Mouse (Mus musculus): ENCODE results near the gene Clic6.

The Clic6 gene

DNA sequence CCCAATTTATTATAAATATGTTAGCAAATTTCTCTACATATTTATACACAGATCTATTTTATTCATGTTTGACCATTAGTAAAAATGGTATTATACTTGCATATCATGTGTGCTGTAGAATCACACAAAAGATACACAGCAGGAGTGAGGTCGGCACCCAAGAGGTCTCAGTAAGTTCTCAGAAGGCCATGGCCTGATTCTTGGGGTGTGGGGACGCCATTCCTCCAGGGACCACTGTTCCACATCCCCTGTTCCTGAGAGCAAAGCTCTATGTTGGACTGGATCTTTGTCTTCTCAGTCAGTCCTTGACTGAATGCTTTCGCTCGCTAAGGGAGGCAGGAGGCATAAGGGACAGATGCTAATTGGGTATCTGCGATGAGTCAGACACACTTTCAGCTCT lies at the start of gene Clic6:
Gene Clic6 (plus strand): TSS at position 301 of the 400 bp plus-strand sequence.
- no peak for DNase-seq (ENCODE audit: low spot score)

DNA sequence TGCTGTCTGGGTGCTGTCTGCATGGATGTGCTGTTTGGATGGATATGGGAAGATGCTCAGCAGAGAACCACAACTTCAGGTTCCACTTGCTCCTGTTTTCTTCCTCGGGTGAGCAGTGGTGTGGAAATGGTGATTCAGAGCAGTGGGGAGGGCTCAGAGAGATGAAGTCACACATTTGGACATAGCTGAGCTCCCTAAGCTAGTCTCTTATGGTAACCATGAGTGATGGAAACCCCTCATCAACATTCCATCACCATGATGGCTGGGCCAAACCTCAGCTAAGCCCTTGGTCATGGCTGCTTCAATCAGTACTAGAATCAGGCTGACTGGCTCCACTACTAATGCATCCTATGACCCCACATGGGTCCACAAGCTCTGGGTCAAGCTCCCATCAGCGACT lies 45.8 kb upstream of the Clic6 start:
- DNase-seq (ENCODE audit: low spot score) = no peak

DNA sequence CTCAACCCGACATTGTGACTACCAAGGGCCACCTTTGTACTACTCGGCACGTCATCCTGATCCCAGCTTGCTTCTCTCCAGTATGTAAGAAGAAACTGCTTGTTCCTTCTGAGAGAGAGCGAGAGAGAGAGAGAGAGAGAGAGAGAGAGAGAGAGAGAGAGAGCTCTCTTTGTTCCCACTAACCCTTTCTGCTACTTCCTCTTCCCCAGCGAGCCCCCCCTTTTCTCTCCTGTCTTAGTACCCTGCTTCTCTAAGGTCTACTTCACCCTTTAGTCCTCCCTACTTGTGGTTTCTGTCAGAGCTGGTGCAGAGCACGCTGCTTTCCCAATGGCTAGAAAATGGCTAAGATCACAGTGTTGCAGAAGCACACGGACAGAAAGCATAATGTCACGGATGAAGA lies 45.3 kb upstream of the Clic6 start:
- DNase-seq (ENCODE audit: low spot score) = no peak

DNA sequence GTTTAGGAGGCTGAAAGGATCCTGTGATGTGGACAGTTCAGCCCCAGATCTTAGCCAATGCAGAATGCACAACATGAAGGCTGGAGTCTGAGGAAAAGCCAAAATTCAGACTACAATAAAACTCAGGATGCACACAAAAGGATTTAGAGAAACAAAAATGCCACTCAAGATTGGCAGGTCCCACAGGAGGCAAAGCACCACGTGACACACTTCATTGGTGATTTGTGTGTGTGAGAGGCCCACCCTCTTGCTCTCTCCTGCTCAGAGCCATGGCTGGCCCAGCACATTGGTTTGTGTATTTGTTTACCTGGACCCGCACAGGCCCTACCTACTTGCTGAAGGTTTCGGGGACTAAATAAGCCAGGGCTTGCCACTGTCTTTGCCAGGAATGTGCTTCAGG lies 44.3 kb upstream of the Clic6 start:
- DNase-seq (ENCODE audit: low spot score) = no peak

DNA sequence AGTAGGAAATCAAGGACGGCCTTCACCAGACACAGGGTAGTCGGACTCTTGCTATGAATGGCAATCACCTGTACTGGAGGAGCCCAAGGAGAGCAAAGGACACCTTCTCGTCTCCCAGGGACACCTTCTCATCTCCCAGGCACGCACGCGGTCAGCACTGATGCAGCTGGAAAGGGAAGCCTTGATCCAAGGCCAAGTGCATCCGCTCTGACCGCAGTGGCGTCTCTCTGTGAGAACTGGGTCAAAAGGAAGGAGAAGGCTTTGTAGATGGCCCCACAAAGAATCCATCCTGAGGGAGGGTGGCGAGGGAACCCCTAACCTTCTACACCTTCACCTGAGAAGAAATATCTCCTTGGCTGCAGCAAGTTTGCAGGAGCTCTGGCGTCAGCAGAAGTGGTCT lies 43.4 kb upstream of the Clic6 start:
- DNase-seq (ENCODE audit: low spot score) = no peak

DNA sequence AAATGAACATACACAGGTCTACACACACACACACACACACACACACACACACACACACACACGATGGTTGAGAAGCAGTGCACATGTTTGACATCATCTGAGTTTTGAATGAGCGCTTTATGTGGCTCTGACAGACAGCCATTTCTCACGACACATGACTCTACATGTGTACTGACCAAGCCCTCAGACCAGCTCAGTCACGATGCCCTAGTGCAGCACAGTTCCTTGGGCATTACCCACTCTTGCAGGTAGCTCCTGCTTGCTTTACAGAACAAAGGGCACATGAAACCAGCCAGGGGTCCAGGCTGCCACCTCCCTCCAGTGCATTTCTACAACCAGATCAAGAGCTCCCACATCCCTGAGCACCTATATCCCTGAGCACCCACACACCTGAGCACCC lies 42.6 kb upstream of the Clic6 start:
- DNase-seq (ENCODE audit: low spot score) = no peak

DNA sequence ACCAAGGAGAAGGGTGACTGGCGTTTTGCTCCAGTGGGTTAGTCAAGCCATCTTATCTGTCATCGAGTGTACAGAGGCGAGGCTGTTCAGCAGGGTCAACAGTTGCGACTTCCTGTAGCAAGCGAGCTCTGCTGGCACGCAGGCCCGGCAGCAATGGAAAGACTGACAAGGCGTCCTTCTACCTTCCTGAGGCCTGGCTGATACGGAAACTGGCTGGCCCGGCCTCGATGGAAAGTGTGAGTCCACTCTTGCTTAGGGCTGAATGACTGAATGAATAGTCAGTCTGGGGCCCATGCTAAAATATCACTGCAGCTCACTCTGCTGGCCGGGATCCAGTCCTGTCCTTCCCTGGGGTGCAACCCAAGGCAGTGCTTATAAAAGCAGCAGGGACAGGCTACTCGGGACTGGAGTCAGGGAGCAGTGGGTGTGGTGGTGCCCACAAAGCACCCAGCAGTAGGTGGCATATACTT lies 41.9 kb upstream of the Clic6 start:
- DNase-seq (ENCODE audit: low spot score) = no peak

DNA sequence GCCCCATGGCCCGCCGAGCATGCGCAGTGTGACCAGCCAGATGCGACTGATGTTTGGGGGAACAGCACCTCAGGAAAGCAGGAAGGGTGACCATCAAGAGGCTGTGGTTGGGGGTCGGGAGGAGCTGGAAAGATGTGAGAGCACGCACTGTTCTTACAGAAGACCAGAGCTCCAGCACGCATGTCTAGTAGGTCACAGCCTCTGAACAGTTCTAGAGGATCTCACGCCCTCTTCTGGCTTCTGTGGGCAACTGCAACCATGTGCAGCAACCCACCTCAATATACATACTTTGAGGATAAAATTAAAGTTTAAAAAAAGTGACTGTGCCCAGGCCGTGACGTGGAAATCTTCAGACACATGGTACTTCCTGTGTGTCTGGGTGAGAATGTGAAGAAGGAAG lies 40.2 kb upstream of the Clic6 start:
- DNase-seq (ENCODE audit: low spot score) = no peak

DNA sequence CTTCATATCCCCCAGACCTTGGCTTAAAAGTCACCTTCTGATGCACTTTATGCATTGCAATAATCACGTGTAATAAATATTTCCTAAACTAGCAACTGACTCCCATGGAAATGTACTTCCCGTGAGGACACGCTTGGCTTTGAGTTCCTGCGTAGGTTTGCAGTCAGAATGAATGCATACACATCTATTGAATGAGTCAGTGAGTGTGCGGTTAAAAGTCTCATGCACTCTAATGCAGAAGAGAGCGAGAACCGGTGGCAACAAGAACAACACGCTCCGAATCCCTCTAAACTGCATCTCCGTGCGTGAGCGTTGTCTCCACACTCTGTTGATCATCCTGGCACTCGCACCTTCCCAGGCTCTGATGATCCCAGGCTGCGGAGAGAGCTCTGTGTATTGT lies 36.5 kb upstream of the Clic6 start:
- no peak for DNase-seq (ENCODE audit: low spot score)

DNA sequence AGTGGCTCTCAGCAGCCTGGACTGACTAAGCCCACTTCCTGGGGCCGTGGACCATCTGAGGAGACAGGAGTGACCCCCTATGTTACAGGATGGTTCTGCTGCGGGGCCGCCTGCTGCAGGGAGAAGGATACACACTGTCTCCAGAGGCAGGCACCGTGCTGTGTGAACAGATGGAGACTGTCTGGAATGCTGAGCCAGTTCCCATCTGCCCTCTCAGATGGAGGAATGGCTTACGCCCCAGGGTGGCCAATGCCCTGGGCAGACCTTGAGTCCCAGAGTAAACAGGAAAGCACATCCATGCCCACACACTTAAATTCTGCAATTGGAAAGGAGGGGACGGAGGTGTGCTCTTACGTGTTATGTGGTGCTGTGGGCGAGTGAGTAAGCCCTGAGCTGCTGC lies 35.2 kb upstream of the Clic6 start:
- DNase-seq (ENCODE audit: low spot score) = no peak

DNA sequence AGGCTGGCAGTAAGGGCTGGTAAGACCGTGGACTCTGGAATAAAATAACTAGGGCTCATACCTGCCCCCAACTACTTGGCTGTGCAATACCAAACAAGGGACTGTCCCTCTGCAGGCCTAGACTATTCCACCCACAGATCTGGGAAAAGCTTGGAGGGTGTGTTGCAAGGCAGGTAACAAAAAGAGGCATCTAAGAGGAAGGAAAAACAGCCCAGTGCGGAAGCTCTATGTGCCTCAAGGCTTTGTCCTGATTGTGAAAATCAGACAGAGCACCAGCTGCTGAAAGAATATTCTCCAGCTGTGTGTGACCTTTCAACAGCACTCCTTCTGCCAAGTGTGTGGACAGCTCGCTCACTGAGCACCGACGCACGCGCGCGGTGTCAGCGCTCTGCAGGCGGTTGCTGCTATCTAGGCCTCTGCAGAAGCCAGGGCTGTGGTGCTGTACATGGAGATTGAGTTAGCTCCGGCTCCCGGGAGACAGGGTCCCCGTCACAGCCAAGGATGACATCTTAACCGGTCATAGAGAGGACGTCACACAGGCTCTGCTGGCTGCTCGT lies 33.9 kb upstream of the Clic6 start:
- no peak for DNase-seq (ENCODE audit: low spot score)

DNA sequence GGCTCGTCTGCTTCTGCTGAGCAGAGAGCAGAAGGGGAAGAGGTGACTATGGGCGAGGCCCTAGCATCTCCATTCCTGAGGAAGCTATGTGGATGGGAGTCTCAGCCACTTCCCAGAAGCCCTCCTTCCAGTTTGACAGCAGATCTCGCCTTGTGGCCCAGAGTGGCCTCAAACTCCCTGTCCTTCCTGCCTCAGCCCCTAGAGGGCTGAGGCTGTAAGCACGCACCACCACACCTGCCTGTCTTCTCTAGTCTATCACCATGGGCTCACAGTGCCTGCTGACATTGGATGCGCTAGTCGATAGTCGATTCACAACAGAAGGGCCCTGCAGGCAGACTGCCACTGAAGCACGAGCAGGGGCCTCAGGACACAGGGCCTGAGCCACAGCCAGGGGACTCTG lies 32.9 kb upstream of the Clic6 start:
- DNase-seq (ENCODE audit: low spot score) = no peak

DNA sequence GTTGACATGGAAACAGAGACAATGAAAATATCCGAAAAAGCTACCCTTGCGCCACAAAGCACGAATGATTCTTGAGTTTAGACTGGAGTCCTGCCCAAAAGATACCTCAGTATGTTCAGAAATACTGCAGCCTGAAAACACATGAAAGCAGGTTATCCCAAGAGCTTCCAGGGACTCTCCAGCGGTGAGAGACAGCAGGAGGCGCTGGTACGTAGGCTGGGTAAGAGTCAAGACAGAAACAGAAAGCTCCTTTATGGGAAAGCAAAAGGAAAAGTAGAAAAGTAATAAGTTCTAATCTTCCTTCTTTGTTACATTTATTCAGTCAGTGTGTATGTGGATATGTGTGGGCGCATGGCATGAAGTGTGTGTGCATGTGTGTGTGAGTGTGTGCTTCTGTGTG lies 31.5 kb upstream of the Clic6 start:
- DNase-seq (ENCODE audit: low spot score) = no peak

DNA sequence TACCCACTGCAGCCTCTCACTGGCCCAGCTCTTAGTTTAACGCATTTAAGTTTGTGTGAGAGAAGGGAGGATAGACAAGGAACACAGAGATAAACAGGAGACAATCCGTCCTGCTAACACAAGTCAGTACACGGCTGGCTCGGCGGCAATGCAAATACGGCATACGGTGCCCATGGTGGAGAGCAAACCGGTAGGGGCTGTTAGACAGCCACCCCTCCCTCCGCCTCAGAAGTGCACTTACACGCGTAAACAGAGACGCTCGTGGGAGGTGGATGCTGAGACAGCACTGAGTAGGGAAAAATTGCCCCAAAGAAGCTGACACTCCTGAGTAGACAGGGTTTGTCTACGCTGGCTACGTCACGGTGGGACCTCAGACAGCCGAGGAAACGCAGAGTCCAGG lies 31.0 kb upstream of the Clic6 start:
- no peak for DNase-seq (ENCODE audit: low spot score)

DNA sequence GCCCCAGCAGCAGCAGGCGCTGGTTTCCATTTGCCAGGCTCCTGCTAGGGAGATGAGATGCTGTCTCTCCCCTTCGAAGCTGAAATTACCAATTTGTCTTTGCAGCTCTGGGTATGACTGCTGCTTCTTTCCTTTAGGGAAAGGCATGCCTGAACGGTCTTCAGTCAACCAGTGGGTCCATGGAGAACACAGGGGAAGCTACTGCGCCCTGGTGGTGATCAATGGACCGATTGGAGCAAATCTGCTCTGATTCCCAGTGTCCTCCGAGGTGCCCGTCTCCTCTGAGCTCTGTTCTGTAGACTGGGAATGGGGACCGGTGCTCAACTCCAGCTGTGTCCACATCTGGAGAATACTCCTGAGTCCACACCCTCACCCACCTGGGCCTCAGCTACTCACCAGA lies 30.0 kb upstream of the Clic6 start:
- no peak for DNase-seq (ENCODE audit: low spot score)

DNA sequence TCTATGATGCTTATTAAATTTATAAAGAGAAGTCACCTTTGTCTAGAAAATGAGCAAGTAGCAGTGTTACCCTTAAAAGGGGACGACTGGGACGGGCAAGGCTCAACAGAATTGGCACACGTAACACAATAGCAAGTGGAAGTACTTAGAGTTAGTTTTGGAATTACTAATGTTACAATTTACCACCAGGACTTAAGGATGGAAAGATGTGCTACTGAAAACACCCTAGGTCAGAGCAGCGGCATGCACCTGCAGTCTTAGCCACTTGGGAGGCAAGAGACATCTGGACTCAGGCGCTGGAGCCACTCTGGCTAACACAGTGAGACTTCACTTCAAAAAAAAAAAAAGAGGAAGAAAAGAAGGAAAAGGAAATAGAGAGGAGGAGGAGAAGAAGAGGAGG lies 29.6 kb upstream of the Clic6 start:
- no peak for DNase-seq (ENCODE audit: low spot score)

DNA sequence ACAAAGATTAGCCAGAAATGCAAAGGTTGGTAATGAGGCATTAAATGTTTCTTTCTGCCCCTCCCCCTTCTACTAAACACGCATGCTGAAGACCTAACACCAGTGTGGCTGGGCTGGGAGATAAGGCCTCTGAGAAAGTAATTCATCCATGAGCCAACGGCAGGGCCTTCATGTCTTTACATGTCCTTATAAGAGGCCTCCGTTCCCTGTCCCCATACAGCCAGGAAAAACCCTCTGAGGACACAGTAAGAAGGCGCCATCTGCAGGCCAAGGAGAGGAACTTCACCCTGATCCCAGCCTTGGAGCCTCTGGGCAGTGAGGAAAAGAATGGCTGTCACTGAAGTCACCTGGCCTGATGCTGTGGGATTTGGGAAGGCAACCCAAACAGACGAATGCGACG lies 27.9 kb upstream of the Clic6 start:
- DNase-seq (ENCODE audit: low spot score) = no peak

DNA sequence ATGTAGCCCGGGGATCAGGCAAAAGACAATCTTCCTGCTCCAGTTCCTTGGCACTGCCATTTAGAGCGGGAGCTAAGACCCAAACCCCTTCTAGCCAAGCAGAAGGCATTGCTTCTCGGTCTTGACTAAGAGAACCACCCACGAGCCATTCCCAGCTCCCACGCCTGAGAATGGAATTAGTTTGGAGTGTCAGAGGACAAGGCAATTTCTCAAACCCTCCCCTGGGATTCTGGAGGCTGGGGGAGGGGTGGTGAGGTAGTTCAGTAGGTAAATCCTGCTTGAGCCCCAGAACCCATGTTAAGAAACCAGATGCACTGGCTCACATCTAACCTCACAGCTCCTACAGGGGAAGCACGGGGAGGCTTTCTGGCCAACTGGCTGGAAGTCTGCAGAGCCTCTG lies 24.1 kb upstream of the Clic6 start:
- no peak for DNase-seq (ENCODE audit: low spot score)

DNA sequence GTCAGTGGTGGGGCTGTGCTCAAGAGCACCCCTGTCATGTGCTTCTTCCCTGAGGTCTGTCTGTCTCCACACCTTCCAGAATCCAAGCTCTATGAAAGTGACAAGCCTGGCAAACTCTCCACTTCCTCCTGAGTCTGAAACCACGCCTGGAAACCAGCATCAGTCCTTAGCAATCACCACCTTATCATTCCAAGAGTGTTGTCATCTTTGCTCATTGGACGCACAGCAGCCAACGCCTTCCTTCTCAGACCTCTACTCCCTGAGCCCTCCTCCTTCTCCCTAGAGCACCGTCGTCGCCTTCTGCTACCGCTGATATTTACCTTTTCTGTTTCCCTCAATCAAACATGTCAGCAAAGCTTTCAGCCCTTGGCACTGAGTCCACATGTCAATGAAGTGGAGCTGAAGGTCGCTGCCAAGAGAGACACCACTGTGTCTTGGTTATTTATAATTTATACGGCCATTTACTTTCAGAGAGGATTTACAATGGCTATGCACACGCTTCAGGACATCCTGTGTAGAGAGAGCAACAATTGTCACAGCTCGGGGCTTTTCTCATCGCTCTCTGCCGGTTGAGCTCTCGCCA lies 21.1 kb upstream of the Clic6 start:
- DNase-seq (ENCODE audit: low spot score) = no peak

DNA sequence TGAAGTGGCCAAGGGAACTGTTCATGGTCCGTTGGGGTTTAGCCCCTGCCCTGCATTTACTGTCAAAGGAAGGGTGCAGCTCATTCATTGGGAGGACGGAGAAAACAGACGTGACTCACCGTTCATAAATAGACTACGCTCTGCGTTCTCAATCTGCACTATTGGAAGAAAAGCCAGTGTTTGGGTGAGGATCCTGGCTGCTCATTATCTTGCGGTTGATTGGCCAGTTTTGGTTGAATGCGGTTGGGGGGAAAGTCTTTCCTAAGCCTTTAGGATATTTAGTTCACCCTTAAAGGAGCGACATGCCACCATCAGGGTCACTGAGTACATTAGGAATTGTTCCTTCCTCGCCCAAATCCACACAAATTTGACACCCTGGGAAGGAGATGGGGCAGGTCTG lies 20.3 kb upstream of the Clic6 start:
- no peak for DNase-seq (ENCODE audit: low spot score)

DNA sequence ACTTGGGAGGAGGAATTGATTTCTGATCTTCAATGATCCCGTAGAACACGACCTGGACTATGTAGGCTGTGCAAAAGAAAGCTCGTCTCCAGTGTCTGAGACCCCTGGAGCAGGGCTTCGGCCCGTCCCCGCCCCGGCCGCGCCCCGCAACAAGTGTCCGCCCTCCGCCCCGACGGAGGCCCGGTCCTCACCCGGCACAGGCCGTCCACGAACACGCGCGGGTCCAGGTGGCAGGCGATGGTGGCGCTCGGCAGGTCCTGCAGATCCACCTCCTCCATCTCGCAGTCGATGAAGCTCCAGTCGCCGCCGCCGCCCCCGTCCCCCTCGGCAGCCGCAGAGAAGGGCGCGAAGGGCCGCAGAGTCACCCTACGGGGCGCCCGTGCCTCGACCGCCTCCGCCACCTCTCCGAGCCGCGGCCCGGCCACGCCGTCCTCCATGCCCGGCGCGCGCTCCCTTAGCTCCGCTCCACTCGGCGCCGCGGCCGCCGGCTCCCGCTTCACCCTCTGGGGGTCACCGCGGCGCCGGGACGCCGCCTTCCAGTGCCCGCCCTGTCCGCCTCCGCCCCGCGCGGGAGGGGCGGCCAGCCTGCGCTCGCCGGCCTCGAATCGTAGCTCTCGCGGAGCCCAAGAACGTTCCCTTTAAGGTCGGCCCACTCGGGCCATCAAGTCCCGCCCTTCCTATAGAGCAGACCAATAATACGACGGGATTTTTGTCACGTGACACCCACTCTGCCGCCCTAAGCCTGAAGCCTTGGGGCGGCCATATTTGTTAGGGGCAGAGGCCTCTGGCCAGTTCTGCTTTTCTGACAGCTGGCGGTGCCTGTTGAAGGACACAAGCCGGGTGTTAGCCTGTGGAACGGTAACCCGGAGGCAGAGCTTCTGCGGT lies 19.7 kb upstream of the Clic6 start:
- peak; percentile 99 for DNase-seq (ENCODE audit: low spot score)

DNA sequence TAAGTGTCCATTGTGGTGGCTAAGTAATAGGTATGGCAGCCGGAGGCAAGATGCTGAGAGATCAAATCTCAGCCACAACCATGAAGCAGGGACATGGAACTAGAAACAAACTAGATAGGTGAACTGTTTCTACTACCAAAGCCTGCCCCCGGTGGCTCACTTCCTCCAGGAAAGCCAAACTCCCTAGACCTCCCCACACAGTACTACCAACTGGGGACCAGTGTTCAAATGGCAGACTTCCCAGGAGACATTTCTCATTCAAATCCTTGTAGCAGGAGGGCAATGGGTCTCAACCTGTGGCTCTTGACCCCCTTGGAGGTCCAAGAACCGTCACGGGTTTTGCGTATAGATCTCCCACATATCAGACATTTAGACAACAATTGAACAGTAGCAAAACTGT lies 18.5 kb upstream of the Clic6 start:
- DNase-seq (ENCODE audit: low spot score) = no peak

DNA sequence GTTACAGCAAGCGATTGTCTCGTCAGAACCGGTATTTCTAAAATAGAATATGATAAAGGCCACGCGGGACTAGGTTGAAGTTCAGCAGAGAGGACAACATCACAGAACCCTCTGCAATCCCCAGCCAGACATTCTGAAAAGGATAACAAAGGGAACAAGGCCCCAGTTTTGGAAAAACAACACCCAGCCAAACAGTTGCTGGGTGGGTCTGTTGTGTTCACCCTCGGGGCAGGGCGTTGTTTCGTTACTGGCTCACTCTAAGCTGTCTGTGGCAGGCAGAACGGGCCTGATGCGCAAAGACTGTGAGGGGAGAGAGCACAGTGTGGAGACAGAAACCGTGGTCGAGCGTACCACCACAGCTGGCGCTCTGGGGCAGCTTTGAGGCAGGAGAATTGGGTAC lies 17.1 kb upstream of the Clic6 start:
- DNase-seq (ENCODE audit: low spot score) = no peak

DNA sequence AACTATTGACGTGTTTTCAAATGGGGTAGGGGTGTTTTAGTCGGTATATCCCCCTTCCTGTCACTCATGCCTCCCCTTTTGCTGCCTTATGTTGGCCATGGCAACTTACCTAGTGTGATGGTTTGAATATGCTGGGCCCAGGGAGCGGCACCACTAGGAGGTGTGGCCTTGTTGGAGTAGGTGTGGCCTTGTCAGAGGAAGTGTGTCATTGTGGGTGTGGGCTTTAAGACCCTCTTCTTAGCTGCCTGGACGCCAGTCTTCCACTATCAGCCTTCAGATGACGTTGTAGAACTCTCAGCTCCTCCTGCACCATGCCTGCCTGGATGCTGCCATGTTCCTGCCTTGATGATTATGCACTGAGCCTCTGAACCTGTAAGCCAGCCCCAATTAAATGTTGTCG lies 14.8 kb upstream of the Clic6 start, which contains the start of gene Rcan1:
Gene Rcan1 (minus strand): TSS at position 162 of the 400 bp plus-strand sequence.
- no peak for DNase-seq (ENCODE audit: low spot score)

Measured in left cerebral cortex, adult 11 months (tissue).